Mouse (Mus musculus): ENCODE data around the gene Il1f5.

Gene Il1f5

GRCm38 (mm10) chr2:24276654-24277053 lies at the start of gene Il1f5:
TSS of gene Il1f5 (plus strand) at chr2:24276954.
- DNase-seq, result no peak

GRCm38 (mm10) chr2:24227191-24227590 lies 49.6 kb upstream of the Il1f5 start:
- no peak for DNase-seq

- no peak for DNase-seq
These were observed 9.3 kb upstream of the Il1f5 start for GRCm38 (mm10) chr2:24267503-24267902.

DNA sequence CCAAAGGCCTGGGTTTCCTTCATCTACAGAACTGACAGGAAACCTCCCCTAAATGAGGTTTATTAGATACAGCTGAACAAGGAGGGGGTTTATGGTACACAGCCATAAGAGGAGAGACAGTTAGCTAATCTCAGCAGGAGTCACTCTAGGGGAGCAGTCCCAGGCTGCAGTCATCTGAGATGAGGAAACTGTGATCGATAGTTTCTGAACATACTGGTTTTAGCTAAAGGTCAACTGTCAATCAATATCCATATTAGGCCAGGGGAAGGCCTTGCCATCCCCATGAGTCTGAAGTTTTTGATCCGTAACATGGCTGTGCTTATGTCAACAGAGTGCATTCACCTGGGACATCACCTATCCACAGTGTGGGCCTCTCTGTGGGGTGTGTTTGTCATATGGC lies 3.1 kb upstream of the Il1f5 start:
- no peak for DNase-seq

DNA sequence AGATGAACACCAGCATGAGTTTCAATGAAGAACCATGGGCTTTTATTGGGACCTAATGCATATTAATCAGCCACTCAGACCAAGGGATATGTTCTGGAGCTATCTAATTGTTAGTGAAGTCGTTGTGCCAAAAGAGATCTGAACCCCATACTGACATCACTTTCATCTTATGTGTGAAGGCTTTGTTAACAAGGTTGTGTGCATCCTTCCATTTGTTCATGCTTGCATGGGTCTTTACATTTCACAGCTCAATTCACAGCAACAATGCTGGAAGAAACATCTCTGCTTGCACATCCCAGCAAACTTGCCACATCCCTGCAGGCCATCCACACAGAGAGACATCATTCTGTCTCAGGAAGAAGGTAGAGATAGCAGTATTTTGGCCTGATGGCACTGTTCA lies 1.6 kb upstream of the Il1f5 start:
- no peak for DNase-seq

GRCm38 (mm10) chr2:24290896-24291295 lies 14.1 kb downstream of the Il1f5 start, which contains the start of gene Il1f10:
TSS of gene Il1f10 (plus strand) at chr2:24291196.
- no peak for DNase-seq

DNA sequence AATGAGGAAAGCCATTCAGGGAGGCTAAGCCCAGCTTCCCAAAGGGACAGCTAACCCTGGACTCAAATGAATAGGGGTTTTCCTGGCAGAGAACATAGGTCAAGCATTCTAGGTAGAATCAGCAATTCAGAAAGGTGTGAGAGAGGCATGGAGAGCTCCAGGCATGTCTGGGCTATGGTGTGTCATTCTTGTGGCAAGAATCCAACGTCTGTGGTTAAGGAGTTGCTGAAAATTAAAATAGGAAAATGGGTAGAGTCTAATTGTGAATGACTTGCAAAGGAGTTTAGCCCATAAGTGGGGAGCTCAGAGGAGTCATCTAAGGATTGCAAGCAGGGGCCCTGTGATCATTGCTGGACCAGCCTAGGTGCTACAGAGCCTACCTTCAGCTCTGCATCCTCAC lies 17.9 kb downstream of the Il1f5 start:
- DNase-seq, result no peak

DNA sequence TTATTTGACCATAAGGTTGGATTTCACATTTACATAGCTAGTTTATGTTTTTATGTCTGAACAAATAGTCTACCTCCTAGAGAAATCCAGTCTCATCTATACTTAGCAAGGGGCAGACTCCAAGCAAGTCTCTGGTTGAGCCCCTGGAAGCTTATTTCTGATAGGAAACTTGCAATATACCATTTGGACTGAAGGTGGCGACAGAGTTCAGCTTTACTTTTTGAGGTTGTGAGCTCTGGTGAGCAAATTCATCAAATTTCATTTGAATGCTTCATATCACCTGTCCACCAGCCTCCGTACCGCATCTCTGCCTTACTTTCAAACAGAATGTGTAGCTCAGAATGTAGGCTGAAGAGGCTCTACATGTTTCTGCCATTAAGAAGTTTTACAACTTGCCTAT lies 20.1 kb downstream of the Il1f5 start:
- peak in 1 of 2 experiments; percentile 12 for DNase-seq

DNA sequence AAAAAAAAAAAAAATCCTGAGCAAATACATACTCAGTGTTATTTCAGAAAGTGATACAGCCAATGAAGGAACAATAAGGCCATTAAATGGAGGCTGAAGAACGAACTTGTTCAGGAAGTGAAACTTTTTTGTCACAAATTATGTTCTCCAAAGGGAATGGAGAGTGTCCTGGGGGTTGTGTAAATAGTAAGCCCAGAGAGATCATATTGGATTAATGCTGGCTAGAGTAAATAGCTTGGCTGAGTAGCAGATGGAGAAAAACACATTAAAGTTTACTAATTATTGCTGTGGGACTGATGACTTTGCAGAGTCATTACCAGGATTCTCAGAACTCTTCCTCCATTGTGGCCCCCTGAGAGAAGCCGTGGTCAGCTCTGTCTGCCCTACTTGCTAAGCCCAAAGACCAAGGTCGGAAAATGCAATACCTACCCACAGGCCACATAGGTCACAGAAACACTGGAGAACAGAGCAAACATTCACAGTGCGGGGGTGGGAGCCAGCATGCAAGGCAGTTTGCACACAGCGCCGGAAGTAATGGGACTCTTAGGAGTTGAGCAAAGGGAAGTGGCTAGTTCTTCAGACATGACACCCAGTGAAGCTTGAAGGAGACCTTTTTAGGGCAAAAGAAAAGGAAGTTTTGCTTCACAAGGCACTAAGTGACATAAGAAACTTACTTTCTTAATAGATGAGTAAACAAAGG lies 34.7 kb downstream of the Il1f5 start:
- DNase-seq, result peak; percentile 4 to 7

DNA sequence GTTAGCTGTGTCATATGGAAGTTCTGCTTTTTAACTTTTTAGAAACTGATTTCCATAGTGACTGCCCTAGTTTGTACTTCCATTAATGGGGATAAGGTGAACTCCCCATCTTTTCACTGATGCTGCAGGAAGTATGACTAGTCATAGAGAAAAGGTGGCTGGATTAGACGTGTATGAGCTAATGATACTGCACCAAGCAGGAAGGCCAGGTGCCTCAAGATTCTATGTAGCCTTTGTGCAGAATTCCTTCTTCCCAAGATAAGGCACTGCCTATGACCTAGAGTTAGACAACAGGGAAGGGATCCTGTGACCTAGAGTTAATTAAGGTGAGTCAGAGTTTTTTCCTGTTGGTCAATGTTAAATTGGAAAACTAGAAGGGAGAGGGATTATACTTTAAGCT lies 40.2 kb downstream of the Il1f5 start:
- DNase-seq, result no peak

DNA sequence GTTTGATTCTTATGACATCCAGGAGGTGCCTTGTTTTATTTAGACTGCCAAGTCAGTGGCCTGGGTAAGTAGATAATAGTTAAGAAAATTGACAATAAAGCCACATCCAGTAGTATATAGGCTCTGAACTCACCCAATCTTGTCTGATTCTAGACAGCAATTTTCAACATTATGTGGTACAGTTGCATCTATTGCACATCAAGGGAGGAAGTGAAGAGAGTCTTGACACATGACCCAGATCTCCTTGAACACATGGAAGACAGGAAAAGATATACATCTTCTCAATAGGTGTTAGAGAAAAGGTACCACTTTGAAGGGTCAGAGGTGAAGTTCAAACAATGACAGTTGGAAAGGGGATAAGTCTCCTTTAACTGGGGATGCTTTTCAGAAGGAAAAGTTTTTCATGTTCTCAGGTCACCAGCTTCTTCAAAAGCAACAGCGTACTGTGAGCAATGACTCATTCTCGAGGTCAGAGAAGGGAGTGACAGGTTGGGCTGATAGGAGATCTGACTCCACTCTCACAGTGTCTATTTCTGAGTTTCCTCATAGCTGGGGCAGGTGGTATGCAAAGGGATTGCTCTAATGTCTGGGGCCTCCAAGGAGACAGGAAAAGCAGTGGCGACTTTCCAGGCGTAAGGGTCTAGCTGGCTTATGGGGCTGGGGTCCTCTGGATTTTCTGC lies 41.3 kb downstream of the Il1f5 start:
- no peak for DNase-seq

Measured in thymus, postnatal 36 days (tissue).